Mouse (Mus musculus) heart, adult 2 months (tissue): ENCODE data around the gene Soat1.

Source experiments
- CTCF ChIP-seq: fragments of 200-600 bp; IDR thresholded peaks from 2 replicates; pipeline ENCODE4 v1.8.1; 2022; ENCODE audit warnings: antibody characterized with exemption, mild to moderate bottlenecking, moderate library complexity
- POLR2A ChIP-seq: fragments of 200-500 bp; IDR thresholded peaks from 2 replicates; pipeline ENCODE4 v1.6.1; 2011; ENCODE audit warnings: mild to moderate bottlenecking, low read depth, low read length, control low read depth; ENCODE audit not compliant: insufficient read depth

GRCm38 (mm10) chr1:156455005-156455758, 18.9 kb downstream of the Soat1 start:
- TF ChIP-seq POLR2A (no peak), CTCF (no peak)
